Mouse (Mus musculus) cerebellum, adult 2 months (tissue): ENCODE results near the gene Bak1. TPM values are rescaled to one million over a fixed set of nuclear protein-coding genes. Genes with fewer than 3 reads are reported as not detected.

Experiments
- DNase-seq, 2 experiments: peaks; one replicate each; pipeline ENCODE4 v3.0.0; 2021
- H3K27ac ChIP-seq: fragments of 200-500 bp; 2 replicates; pipeline ENCODE4 v1.5.1; 2012; ENCODE audit warnings: low read length, control low read depth, inconsistent platforms; ENCODE audit not compliant: insufficient read depth
- H3K27me3 ChIP-seq: fragments of 200-500 bp; 2 replicates; pipeline ENCODE4 v1.6.1; 2012; ENCODE audit warnings: inconsistent platforms, mild to moderate bottlenecking, low read length, moderate library complexity; ENCODE audit not compliant: control insufficient read depth, insufficient read depth
- H3K4me1 ChIP-seq: fragments of 200-500 bp; 2 replicates; pipeline ENCODE4 v1.6.1; 2011; ENCODE audit warnings: low read length; ENCODE audit not compliant: control insufficient read depth, insufficient read depth
- H3K4me3 ChIP-seq: fragments of 200-500 bp; replicated peaks from 2 replicates; pipeline ENCODE3; 2011; ENCODE audit warnings: mild to moderate bottlenecking, low read depth, low read length, control low read depth; ENCODE audit not compliant: insufficient read depth
- CTCF ChIP-seq: fragments of 200-500 bp; IDR thresholded peaks from 2 replicates; pipeline ENCODE4 v1.5.1; 2011; ENCODE audit warnings: low read depth, mild to moderate bottlenecking, control low read depth, low read length, moderate library complexity, borderline replicate concordance; ENCODE audit not compliant: insufficient read depth
- POLR2A ChIP-seq: fragments of 200-500 bp; IDR thresholded peaks from 2 replicates; pipeline ENCODE4 v1.6.1; 2011; ENCODE audit warnings: low read length, control low read depth, borderline replicate concordance; ENCODE audit not compliant: insufficient read depth
- WGBS: fragments of 180-500 bp; shearing (Covaris S2); methylation state at CpG from one replicate; pipeline ENCODE4 v1.1.7; 2018; 5-methylcytosine and 5-hydroxymethylcytosine counted together
- polyA plus RNA-seq: library from polyadenylated mRNA; depleted of rRNA; stranded (reverse); fragments of >200 nt; gene quantifications from 2 replicates; pipeline ENCODE4 v1.2.3, GENCODE M21; 2012

Bak1 gene
- polyA plus RNA-seq, 1 experiment: 19.0 TPM

DNA sequence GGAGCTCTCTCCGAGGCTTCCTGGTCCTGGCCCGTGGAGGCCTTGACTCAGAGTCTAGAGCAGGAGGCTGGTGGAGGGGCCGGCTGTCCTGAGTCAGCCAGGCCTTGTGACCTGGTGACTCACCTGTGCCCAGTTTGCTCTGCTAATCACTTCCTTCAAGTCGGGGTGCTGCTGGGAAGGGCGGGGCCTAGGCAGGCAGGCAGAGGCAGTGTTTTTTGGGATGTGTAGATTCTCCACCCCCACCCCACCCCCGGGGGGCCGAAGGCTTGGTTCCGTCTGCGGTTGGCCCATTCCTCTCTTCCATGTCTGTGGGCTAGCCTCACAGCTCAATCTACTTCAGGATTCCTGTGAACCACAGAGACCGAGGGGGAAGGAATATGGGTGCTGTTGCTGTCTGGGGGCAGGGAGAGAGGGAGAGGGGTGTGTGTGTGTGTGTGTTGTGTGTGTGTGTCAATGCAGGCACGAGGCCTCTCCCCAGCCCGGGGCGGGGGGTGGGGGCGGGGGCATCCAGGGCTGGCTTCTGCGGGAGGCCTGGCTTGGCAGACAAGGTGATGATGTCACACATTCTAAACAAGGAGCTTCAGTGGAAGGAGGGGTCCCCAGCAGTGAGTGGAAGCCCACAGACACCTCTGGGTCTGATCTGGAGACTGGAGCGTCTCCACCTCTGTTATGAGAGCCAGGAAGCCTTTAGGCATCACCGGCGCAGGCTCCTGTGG, 9.7 kb upstream of the Bak1 start:
- Histone ChIP-seq H3K4me3 (no peak overlapping the region), H3K27ac (no peak overlapping the region), H3K27me3 (no peaks in the 10 kb centered on the region), H3K4me1 (0 out of 2 replicates have a peak, but pooled peaks cover 8% of the 10 kb centered on the region)
- TF ChIP-seq CTCF (no peak), POLR2A (no peak)
- DNase-seq: no peak
- WGBS: 61% methylated on average over 18 of the region's 18 CpGs

DNA sequence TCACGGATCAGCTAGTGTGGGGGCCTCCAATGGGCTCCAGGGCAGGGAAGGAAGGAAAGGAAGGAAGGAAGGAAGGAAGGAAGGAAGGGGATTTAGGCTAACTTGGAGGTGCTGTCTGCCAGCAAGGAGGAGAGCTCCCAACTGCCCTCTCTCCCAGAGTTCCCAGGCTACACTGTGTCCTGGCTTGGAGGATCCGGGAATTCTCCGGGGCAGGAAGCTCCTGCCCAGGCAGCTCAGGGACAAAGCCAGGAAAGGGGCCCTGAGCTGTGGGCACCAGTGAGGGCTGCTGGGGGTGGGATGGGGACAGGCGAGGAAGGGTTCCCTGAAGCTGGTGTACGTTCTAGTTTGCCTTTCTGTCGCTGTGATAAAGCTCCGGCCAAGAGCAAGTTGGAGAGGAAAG, 7.7 kb upstream of the Bak1 start:
- TF ChIP-seq POLR2A: no peak
- no peak for TF ChIP-seq CTCF
- Histone ChIP-seq H3K27me3 (no peaks in the 10 kb centered on the region), H3K4me3 (no peak overlapping the region), H3K4me1 (0 out of 2 replicates have a peak, but pooled peaks cover 8% of the 10 kb centered on the region), H3K27ac (no peak overlapping the region)
- WGBS: 86% methylated on average over 7 of the region's 7 CpGs
- DNase-seq: no peak

DNA sequence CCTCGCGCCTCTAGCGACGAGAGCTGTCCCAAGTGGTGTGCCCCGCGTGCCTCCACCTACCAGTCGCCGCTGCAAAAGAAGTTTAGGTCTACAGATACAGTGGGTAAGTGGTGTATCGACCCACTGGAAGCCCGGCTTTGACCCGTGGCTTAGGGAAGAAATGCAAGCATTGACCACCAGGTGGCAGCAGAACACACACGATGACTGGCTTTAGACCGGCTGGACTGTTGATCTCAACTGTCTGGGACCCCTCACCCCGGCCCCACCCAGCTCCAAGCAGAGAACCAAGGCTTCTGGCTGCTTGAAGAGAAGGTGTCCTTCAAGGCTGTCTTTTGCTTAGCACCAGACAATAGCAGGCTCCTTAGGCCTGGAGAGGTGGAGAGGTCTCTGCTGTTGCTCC, 4.1 kb upstream of the Bak1 start:
- peak; percentile 60 to 85 for DNase-seq

DNA sequence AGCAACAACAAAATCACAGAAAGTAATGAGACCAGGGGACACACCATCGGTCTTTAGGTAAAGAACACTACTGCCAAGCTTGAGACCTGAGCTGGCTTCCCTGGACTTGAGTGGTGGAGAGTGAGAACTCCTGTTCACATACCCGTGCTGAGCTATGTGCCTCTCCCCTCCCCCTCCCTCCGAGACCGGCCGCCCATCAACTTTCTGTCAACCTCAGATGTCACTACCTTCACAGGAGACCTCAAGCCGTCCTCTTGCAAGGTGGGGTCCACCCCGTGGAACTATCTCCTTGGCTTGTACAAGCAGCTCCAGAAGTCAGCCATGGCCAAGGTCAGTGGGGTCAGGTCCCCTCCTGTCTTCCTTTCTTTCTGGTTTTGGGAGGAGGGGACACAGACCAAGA, 3.5 kb upstream of the Bak1 start:
- no peaks in the 10 kb centered on the region for H3K27me3 ChIP-seq
- H3K4me1 ChIP-seq: no peaks in the 10 kb centered on the region
- H3K27ac ChIP-seq: no peak overlapping the region
- no peak overlapping the region for H3K4me3 ChIP-seq
- 51% methylated on average over 7 of the region's 7 CpGs for WGBS
- no peak for DNase-seq
- TF ChIP-seq CTCF (no peak), POLR2A (no peak)

More for the DNA sequence above, 4.1 kb upstream of the Bak1 start:
- H3K4me1 ChIP-seq: 0 out of 2 replicates have a peak, but pooled peaks cover under 1% of the 10 kb centered on the region
- WGBS: 1% methylated on average over 14 of the region's 14 CpGs
- H3K27ac ChIP-seq: no peak overlapping the region
- TF ChIP-seq CTCF: peak; percentile 99
- no peak for TF ChIP-seq POLR2A
- no peaks in the 10 kb centered on the region for H3K27me3 ChIP-seq
- no peak overlapping the region for H3K4me3 ChIP-seq

DNA sequence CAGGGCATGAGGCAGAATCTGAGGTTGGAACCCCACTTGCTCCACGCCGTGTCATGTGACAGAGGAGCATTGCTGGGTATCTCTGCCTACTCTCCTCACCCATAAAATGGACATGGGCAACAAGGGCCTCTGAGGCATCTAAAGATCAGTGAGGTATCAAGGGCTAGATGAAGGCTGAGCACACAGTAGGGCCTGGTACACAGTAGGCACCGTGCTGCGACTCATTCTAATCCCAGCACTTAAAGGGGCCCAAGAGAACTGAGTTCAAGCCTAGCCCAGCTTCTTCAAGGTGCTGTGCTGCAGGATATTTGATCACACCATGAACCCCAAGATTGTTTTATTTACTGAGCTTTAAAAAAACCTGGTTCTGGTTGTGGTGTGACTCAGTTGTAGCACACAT, 2.1 kb upstream of the Bak1 start:
- 95% methylated on average over 4 of the region's 4 CpGs for WGBS

DNA sequence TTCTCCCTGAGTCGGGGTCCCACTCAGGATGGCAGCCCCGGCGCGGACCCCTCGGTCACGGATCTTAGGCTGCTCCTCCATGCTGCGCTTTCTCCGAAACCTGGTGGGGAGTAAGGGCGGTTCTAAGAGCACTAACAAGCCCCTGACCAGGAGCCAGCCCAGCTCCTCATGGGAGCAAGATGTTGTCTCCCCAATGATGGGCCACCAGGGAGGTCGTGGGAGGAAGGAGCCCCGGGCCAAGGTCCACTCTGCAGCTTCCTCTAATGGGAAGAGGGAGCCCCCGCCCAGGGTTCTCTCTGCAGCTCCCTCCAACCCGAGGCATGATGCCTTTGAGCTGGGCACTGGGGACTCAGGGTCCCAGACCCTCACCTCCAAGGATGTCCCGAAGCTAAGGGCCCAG, 622 bp upstream of the Bak1 start:
- DNase-seq: no peak
- H3K27ac ChIP-seq: no peak overlapping the region
- WGBS: 81% methylated on average over 14 of the region's 14 CpGs
- no peaks in the 10 kb centered on the region for H3K4me1 ChIP-seq
- no peaks in the 10 kb centered on the region for H3K27me3 ChIP-seq
- H3K4me3 ChIP-seq: no peak overlapping the region
- TF ChIP-seq CTCF: no peak
- no peak for TF ChIP-seq POLR2A

More for the DNA sequence above, 2.1 kb upstream of the Bak1 start:
- Histone ChIP-seq H3K27me3 (no peaks in the 10 kb centered on the region), H3K27ac (no peak overlapping the region), H3K4me3 (no peak overlapping the region), H3K4me1 (no peaks in the 10 kb centered on the region)
- DNase-seq: no peak
- no peak for TF ChIP-seq POLR2A
- no peak for TF ChIP-seq CTCF

DNA sequence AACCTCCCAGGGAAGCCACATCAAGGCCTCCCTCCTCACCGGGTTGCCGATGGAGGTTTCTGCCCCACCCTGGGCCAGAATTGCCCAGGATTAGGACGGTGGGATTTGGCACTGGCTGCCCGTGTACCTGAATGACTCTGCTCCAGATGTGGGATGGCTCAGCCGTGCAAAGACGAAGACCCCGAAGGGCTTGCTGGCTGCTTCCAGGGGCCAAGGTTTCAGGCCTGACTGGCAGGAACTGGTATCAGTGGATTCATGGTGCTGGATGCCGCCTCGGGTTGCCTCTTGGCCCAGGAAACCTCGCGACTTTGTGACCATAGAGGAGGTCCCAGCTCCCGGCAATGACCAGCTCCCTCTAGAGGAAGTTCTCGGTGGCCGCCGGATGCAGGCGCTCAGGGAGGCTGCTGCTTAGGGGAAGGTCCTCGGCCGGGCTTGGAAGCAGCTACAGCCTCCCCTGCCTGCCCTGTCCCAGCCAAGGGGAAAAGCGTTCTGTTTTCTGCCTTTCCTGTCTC, 469 bp downstream of the Bak1 start:
- TF ChIP-seq POLR2A: peak; percentile 60; the same call in 1 of the 2 replicates
- peak; percentile 69; the same call in 1 of the 2 replicates for TF ChIP-seq CTCF
- Histone ChIP-seq H3K4me1 (no peaks in the 10 kb centered on the region), H3K27ac (peak overlapping the region; percentile 48; the same call in 1 of the 2 replicates), H3K4me3 (peak overlapping the region; percentile 60), H3K27me3 (no peaks in the 10 kb centered on the region)
- peak; percentile 91 to 95 for DNase-seq
- WGBS: 1% methylated on average over 19 of the region's 19 CpGs
